Mouse (Mus musculus) neural tube, embryonic 12.5 days (tissue): ENCODE measurements around the gene Lmbr1. TPM values are rescaled to one million over a fixed set of nuclear protein-coding genes. Genes with fewer than 3 reads are reported as not detected.
"Not testable (repeated sequence)": the region's sequence is repeated elsewhere in the genome, so short reads cannot be mapped to it uniquely, and the experiment has no call there.

Experiments used
- ATAC-seq: fragments of 200-750 bp; cut with Nextera tagmentation; 2 replicates; pipeline ENCODE4 v1.8.0; 2017; ENCODE audit warnings: low read depth, mild to moderate bottlenecking, moderate TSS enrichment, moderate library complexity; ENCODE audit not compliant: low FRiP score
- H3K27ac ChIP-seq: fragments of 300-500 bp; sonication (generic); 2 replicates; pipeline ENCODE4 v1.5.1; 2016
- H3K27me3 ChIP-seq: fragments of 300-500 bp; sonication (generic); replicated peaks from 2 replicates; pipeline ENCODE4 v1.6.1; 2016; ENCODE audit warnings: mild to moderate bottlenecking
- H3K36me3 ChIP-seq: fragments of 300-500 bp; sonication (generic); 2 replicates; pipeline ENCODE4 v1.6.1; 2016; ENCODE audit warnings: mild to moderate bottlenecking
- H3K4me1 ChIP-seq: fragments of 300-500 bp; sonication (generic); 2 replicates; pipeline ENCODE4 v1.6.1; 2016
- H3K4me2 ChIP-seq: fragments of 300-500 bp; sonication (generic); replicated peaks from 2 replicates; pipeline ENCODE4 v1.6.1; 2016; ENCODE audit warnings: mild to moderate bottlenecking
- H3K4me3 ChIP-seq: fragments of 300-500 bp; sonication (generic); 2 replicates; pipeline ENCODE4 v1.5.1; 2016
- H3K9ac ChIP-seq: fragments of 300-500 bp; sonication (generic); 2 replicates; pipeline ENCODE4 v1.6.1; 2016; ENCODE audit warnings: mild to moderate bottlenecking
- H3K9me3 ChIP-seq: fragments of 300-500 bp; sonication (generic); 2 replicates; pipeline ENCODE4 v1.6.1; 2016; ENCODE audit warnings: mild to moderate bottlenecking
- WGBS: fragments of 180-500 bp; shearing (Covaris S2); methylation state at CpG from one replicate; pipeline ENCODE4 v1.1.7; 2016; 5-methylcytosine and 5-hydroxymethylcytosine counted together
- polyA plus RNA-seq: library from polyadenylated mRNA; unstranded; fragments of >200 nt; fragmentation: Nextera tagmentation; extraction: Ambion mirVana; gene quantifications from 2 replicates; pipeline ENCODE4 v1.2.1, GENCODE M21; 2016

Lmbr1 gene
- polyA plus RNA-seq, result 17.6 and 19.6 TPM in 2 replicates

DNA sequence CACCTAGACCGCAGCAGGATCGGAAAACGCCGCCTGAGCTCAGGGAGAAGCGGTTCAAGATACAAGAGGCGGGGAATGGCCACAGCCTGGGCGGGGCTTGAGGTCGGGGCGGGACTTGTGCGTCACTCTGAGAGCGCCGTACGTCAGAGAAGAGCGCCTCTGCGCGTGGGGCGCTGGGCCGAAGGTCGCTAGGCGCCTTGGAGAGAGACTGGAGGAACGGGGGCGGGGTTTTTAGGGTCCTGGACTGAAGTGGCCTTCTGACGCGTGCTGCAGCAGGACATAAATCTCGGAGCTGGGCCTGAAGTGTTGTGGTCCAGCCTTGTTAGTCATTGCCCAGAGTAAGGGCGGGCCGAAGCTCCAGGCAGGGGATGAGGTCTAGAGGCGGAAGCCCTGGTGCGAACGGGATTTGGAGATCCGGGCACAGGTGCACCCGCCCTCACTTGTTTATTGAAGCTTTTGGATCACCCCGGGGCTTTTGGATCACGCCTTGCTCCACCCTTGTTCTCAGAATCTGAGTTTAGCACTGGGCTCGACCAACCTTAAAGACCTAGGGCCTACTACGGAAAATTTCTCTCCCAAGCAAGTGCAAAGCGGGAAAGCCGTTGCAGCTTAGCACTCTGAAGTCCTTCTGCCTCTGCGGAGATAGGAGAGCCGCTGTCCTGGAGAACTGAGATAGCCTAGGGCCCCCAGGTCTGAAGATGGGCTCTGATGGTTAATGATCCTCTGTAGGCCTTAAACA, at the start of gene Lmbr1:
TSS of gene Lmbr1 (minus strand) at position 93 of the 739 bp plus-strand sequence.
- ATAC-seq, result peak; percentile 98

DNA sequence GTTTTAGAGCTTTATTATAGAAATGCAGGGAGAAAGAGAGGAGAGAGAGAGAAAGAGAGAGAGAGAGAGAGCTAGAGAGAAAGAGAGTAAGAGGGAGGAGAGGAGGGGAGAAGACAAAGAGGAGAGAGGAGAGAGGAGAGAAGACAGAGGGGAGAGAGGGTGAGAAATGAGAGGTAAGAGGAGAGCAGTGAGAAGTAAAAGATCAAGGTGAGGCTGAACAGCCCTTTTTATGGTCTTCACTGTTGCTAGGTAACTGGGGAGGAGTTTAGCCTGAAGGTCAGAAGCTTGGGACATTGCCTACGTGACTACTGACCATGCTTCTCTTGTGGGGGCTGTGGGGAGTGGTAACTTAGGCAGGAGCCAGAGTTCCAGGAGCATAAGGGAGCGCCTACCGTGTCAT, 45.1 kb upstream of the Lmbr1 start:
- H3K4me1 ChIP-seq, H3K36me3 ChIP-seq, H3K9ac ChIP-seq, ATAC-seq, H3K27me3 ChIP-seq, H3K4me2 ChIP-seq, H3K9me3 ChIP-seq, H3K27ac ChIP-seq, H3K4me3 ChIP-seq: not testable (repeated sequence)
- WGBS, result 60% methylated on average over 3 of the region's 3 CpGs

More for the DNA sequence above, at the start of gene Lmbr1:
- Histone ChIP-seq H3K4me1 (peaks cover 11% of the 10 kb centered on the region; the same call in 1 of the 2 replicates), H3K27me3 (no peaks in the 10 kb centered on the region), H3K9me3 (no peaks in the 10 kb centered on the region), H3K4me3 (peak within 1 kb of the TSS; percentile 74), H3K4me2 (peak within 1 kb of the TSS; percentile 91), H3K36me3 (no peaks in the 10 kb centered on the region), H3K9ac (peak within 1 kb of the TSS; percentile 77), H3K27ac (peak within 1 kb of the TSS; percentile 16)
- WGBS, result 2% methylated on average over 40 of the region's 40 CpGs

DNA sequence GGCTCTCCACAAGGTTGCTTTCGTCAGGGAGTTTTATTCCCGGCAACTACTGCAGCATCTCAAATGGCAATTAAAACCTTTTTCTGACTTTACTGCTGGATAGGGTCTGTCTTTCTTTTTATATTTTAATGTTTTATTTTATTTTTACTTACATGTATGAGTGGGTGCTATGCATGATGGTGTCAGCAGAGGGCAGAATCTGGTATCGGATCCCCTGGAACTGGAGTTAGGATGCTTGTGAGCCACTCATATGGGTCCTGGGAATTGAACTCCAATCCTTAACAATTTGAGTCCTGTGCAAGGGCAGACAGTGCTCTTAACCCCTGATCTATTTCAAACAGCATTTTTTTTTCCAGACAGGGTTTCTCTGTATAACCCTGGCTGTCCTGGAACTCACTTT, 34.9 kb upstream of the Lmbr1 start:
- H3K9ac ChIP-seq, result no peak overlapping the region
- WGBS, result 83% methylated on average over 3 of the region's 3 CpGs
- no peak overlapping the region for H3K4me2 ChIP-seq
- ATAC-seq, result no peak
- H3K27ac ChIP-seq, result no peak overlapping the region
- no peaks in the 10 kb centered on the region for H3K27me3 ChIP-seq
- H3K4me1 ChIP-seq, result no peaks in the 10 kb centered on the region
- H3K9me3 ChIP-seq, result no peaks in the 10 kb centered on the region
- H3K4me3 ChIP-seq, result no peak overlapping the region
- H3K36me3 ChIP-seq, result no peaks in the 10 kb centered on the region

DNA sequence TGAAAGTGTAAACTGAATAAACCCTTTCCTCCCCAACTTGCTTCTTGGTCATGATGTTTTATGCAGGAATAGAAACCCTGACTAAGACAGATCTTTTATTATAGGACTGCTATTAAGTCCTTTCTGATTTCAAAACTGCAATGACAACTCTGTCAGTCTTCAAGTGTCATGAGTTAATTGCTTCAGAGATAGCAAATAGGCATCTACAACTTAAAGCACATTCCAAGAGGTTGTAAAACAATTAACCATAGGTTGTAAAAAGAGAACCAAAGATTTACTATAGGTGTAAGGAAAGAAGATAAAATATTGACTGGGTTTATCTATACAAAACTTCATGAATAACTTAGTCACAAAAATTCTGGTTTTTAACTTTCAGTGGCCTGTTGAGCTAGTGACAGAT, 32.7 kb upstream of the Lmbr1 start:
- Histone ChIP-seq H3K27me3 (no peaks in the 10 kb centered on the region), H3K9me3 (no peaks in the 10 kb centered on the region), H3K4me1 (no peaks in the 10 kb centered on the region), H3K4me2 (no peak overlapping the region), H3K27ac (no peak overlapping the region), H3K4me3 (no peak overlapping the region), H3K36me3 (no peaks in the 10 kb centered on the region), H3K9ac (no peak overlapping the region)
- ATAC-seq, result no peak

DNA sequence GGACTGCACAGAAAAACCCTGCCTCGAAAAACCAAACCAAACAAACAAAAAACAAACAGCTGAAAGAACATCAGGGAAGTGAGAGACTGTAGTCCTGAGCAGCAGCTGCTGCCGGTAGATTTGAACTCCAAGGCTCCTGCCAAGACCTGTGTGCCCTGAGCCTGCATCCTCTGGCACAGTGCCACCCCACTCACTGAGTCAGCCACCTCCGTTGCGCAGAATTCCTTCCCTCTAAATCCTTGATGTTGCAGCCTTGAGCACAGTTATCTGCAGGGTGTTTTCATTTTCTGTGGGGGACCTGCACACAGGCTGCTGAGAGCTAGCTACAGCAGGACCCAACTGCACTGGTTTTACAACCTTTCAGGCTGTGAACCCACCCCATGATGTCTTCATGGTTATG, 20.2 kb upstream of the Lmbr1 start:
- Histone ChIP-seq H3K4me3 (no peak overlapping the region), H3K4me2 (no peak overlapping the region), H3K36me3 (no peaks in the 10 kb centered on the region), H3K9me3 (0 out of 2 replicates have a peak, but pooled peaks cover 5% of the 10 kb centered on the region), H3K27me3 (no peaks in the 10 kb centered on the region), H3K9ac (no peak overlapping the region), H3K4me1 (no peaks in the 10 kb centered on the region), H3K27ac (no peak overlapping the region)
- no peak for ATAC-seq
- 69% methylated on average over 4 of the region's 4 CpGs for WGBS

DNA sequence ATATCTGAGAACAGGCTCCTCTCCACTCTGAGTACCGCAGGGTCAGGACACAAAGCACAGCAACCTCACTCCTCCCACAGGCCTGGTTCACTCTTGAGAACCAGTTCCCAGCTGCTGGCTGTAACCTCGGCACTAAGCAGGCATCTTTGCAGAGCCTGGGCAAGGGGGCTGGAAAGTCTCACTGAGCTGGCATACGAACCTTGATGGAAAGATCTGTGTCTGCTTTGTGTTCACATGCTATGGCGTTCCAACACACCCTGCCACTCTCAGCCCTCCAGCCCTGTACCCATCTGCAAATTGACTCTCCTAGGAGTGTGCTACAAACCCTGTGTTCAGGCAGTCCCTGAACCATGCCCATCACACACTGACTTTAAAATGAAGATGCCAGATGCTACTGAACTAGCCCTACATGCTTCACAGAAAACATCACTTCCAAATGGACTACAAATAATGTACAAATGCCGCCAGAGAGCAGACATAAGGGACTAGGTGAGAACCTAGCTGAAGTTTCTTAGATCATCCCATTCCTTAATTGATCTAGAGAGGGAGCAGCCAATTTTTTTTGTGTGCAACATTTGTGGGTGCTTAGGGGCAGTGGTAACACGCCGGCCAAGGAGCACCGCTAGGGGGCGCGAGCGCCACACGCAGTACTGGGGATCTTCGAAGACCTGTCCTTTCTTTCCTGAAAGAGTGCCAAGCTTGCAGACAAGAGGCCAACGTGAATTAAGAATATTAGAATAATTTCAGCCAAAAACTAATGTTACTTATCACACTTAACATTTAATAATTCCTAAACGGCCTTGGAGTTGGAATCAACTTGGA, 11.0 kb upstream of the Lmbr1 start:
- no peak overlapping the region for H3K9ac ChIP-seq
- WGBS, result 21% methylated on average over 15 of the region's 15 CpGs
- no peak for ATAC-seq
- H3K9me3 ChIP-seq, result no peaks in the 10 kb centered on the region
- H3K36me3 ChIP-seq, result no peaks in the 10 kb centered on the region
- H3K4me1 ChIP-seq, result no peaks in the 10 kb centered on the region
- H3K4me2 ChIP-seq, result no peak overlapping the region
- H3K27ac ChIP-seq, result no peak overlapping the region
- no peak overlapping the region for H3K4me3 ChIP-seq
- H3K27me3 ChIP-seq, result no peaks in the 10 kb centered on the region

DNA sequence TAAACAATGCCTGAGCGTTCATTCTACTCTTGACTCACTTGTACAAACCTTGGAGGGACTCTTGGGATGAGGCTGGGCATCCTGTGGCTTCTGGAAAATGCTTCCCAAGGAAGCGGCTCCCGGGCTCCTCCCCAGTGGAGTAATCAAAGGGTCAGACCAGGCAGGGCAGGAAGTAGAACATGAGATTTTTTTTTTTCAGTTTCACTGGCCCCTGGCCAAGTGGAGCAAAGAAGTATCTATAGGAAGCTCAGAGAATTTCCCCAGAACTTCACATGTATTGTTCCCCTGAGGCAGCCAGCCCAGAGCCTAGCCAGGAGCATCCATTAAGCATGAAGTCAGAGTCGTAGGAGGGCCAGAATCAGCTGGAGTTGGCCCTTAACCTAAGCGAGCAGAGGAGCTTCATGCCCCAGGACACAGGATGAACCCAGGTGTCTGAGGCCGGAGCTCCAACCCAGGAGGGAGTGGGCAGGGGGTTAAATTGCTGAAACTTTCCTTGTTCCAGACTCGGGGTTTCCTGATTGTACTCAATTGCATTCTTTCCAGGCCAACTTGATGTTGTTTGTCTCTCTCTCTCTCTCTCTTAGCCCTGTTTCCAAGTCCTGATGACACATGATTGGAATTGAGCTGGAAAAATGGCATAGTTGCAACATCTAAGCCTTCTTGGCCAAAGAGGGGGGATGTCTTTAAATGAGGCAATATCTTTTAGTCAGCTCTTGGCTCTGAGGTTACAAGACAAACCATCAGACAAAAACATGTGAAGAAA, 10.2 kb upstream of the Lmbr1 start:
- no peak overlapping the region for H3K27ac ChIP-seq
- no peak overlapping the region for H3K4me3 ChIP-seq
- H3K9ac ChIP-seq, result no peak overlapping the region
- H3K9me3 ChIP-seq, result no peaks in the 10 kb centered on the region
- H3K27me3 ChIP-seq, result no peaks in the 10 kb centered on the region
- 53% methylated on average over 7 of the region's 7 CpGs for WGBS
- H3K4me1 ChIP-seq, result no peaks in the 10 kb centered on the region
- H3K4me2 ChIP-seq, result no peak overlapping the region
- H3K36me3 ChIP-seq, result no peaks in the 10 kb centered on the region
- no peak for ATAC-seq

DNA sequence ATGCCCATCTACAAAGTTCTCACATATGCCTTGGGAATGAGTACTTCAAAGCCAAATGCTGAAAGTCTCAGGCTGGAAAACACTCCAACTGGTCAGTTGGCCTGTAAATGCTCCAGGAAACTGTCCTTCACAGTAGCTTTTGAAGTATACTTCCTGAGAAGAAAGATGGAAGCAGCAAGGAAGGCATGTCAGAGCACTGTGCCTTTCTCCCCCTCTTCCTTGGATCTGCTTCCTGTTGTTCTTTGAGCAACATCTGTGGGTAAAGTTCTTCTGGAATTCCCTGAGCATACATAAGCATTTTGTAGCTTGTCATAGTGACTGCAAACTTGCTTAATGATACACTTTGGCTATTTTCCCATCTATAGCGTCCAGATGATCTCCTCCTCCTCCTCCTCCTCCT, 9.4 kb upstream of the Lmbr1 start:
- Histone ChIP-seq H3K27me3 (no peaks in the 10 kb centered on the region), H3K4me1 (no peaks in the 10 kb centered on the region), H3K27ac (no peak overlapping the region), H3K4me3 (no peak overlapping the region), H3K36me3 (no peaks in the 10 kb centered on the region), H3K4me2 (no peak overlapping the region), H3K9ac (no peak overlapping the region), H3K9me3 (no peaks in the 10 kb centered on the region)
- ATAC-seq, result no peak
- WGBS, result 67% methylated on average over 1 of the region's 1 CpGs

DNA sequence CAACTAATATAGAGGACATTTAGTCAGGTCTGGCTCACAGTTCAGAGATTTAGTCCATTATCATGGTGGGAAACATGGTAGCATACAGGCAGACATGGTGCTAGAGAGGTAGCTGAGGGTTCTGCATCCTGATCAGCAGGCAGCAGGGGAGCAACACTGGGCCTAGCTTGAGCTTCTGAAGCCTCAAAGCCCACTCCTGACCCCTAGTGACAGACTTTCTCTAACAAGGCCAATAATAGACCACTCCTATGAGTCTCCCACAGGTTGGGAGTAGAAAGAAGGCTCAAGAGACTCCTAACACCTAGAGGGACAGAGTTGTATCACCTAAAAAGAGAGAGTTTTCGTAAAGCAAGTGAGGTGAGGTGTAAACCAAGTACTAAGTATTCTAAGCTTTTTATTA, 4.6 kb upstream of the Lmbr1 start:
- H3K27ac ChIP-seq, result no peak overlapping the region
- H3K9ac ChIP-seq, result no peak overlapping the region
- no peak overlapping the region for H3K4me2 ChIP-seq
- WGBS, result 79% methylated on average over 1 of the region's 1 CpGs
- H3K4me1 ChIP-seq, result peaks cover 4% of the 10 kb centered on the region; the same call in 1 of the 2 replicates
- H3K27me3 ChIP-seq, result no peaks in the 10 kb centered on the region
- no peaks in the 10 kb centered on the region for H3K36me3 ChIP-seq
- H3K9me3 ChIP-seq, result no peaks in the 10 kb centered on the region
- no peak overlapping the region for H3K4me3 ChIP-seq
- no peak for ATAC-seq

DNA sequence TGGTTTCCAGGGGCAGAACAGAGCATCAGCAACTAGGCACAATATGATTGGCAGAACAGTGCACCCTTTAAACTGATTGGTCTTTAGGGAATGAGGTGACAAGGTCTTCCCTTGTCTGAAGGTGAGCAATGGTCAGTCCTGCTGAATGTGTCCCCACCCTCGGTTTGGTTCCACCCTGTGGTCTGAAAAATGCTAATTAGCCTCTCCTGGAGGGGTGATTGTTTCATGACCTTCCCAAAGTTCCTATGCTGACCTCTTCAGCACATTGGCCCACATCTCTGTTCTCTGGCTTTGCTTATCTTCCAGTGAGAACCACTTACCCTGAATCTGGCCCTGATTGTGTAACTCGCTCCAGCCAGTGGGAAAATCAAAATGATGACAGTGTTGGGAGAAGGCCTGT, 1.9 kb upstream of the Lmbr1 start:
- 71% methylated on average over 2 of the region's 2 CpGs for WGBS
- ATAC-seq, result no peak
- H3K4me2 ChIP-seq, result no peak overlapping the region
- no peak overlapping the region for H3K4me3 ChIP-seq
- H3K4me1 ChIP-seq, result peaks cover 11% of the 10 kb centered on the region; the same call in 1 of the 2 replicates
- no peak overlapping the region for H3K9ac ChIP-seq
- no peaks in the 10 kb centered on the region for H3K9me3 ChIP-seq
- H3K27me3 ChIP-seq, result no peaks in the 10 kb centered on the region
- H3K36me3 ChIP-seq, result no peaks in the 10 kb centered on the region
- H3K27ac ChIP-seq, result no peak overlapping the region

DNA sequence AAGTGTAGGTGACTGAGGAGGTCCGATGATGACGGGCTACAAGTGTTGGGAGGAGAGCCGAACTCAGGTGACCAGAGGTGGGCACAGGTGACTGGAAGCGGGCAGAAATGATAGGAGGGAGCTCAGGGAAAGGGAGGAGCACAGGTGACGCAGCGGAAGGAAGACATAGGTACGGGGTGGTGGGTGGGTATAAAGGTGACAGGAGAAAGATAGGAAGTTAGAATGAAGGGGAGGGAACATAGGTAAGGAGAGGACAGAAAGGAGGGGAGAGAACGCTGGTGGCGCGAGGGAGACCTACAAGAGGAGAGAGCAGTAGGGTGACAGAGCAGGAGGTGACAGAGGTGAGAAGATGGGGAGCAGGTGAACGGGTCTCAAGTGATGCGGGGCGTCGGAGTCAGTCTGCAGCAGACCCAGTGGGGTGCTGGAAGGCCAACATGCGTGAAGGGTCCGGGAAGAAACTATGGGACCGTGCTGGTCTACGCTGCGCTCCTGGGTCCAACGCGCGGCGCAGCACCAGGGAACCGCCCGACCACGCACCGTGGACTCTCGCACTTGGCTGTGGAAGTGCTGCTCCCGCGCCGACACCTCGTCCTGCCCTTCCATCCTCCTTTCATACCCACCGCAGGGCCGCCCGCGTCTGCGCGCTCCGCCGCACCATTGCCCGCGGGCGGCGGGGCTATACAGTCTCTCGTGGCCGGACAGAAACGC, 446 bp downstream of the Lmbr1 start:
- H3K4me1 ChIP-seq, result peaks cover 11% of the 10 kb centered on the region; the same call in 1 of the 2 replicates
- ATAC-seq, result peak; percentile 87
- peak overlapping the region; percentile 77 for H3K9ac ChIP-seq
- no peaks in the 10 kb centered on the region for H3K9me3 ChIP-seq
- H3K4me3 ChIP-seq, result peak overlapping the region; percentile 74
- WGBS, result 1% methylated on average over 47 of the region's 47 CpGs
- H3K4me2 ChIP-seq, result peak overlapping the region; percentile 91
- H3K36me3 ChIP-seq, result no peaks in the 10 kb centered on the region
- no peaks in the 10 kb centered on the region for H3K27me3 ChIP-seq
- peak overlapping the region; percentile 16; the same call in 1 of the 2 replicates for H3K27ac ChIP-seq
